25 mouse cellular contexts compared by ENCODE assay signal in genomic region chr3:52534118-52534517, GRCm38 (mm10).
"Had no signal": no experiment of that assay in that cellular context is flagged by ENCODE, and none has a peak within 500 bp of the region (broad histone marks: within the 10 kb centered on the region; RNA-seq: fewer than 3 reads in every experiment).

No protein-coding gene starts in this region.

- H3K9ac ChIP-seq: heart, embryonic 13.5 days; heart, embryonic 15.5 days; hindbrain, embryonic 12.5 days; hindbrain, embryonic 14.5 days; kidney, embryonic 15.5 days; limb, embryonic 13.5 days; limb, embryonic 15.5 days; liver, embryonic 12.5 days; liver, embryonic 14.5 days had no signal

- H3K36me3 ChIP-seq: heart, embryonic 13.5 days; heart, embryonic 15.5 days; hindbrain, embryonic 10.5 days; hindbrain, embryonic 12.5 days; kidney, embryonic 15.5 days; limb, embryonic 13.5 days; limb, embryonic 15.5 days; liver, embryonic 12.5 days had no signal

- DNase-seq: gastrocnemius, adult 2 months; gastrocnemius, postnatal 10 days; gastrocnemius, postnatal 25 days; heart, adult 2 months; heart, postnatal 4 days; kidney, adult 11 months; kidney, adult 8-10 months; kidney, postnatal 10 days; kidney, postnatal 36 days; layer of hippocampus, adult 9-11 months; layer of hippocampus, postnatal 36 days; left cerebral cortex, postnatal 4 days had no signal

- H3K4me2 ChIP-seq: heart, embryonic 11.5 days; heart, embryonic 13.5 days; heart, embryonic 15.5 days; hindbrain, embryonic 12.5 days; hindbrain, embryonic 14.5 days; kidney, embryonic 15.5 days; limb, embryonic 13.5 days; limb, embryonic 15.5 days; liver, embryonic 12.5 days had no signal

- H3K4me3 ChIP-seq: gastrocnemius, adult 2 months; heart, adult 2 months; heart, embryonic 13.5 days; heart, embryonic 15.5 days; hindbrain, embryonic 10.5 days; hindbrain, embryonic 12.5 days; kidney, embryonic 15.5 days; limb, embryonic 13.5 days; limb, embryonic 15.5 days; liver, embryonic 12.5 days had no signal

- H3K4me1 ChIP-seq: heart, embryonic 13.5 days; heart, embryonic 15.5 days; liver, embryonic 12.5 days had no signal

- ATAC-seq: hindbrain, embryonic 16.5 days; inflammation-experienced regulatory T-cells, adult 6 months; liver, embryonic 12.5 days had no signal

- H3K27ac ChIP-seq: gastrocnemius, adult 2 months; heart, adult 2 months; heart, embryonic 13.5 days; heart, embryonic 15.5 days; hindbrain, embryonic 10.5 days; hindbrain, embryonic 12.5 days; hindbrain, embryonic 14.5 days; kidney, embryonic 15.5 days; limb, embryonic 13.5 days; limb, embryonic 15.5 days; liver, embryonic 12.5 days; liver, embryonic 14.5 days had no signal

- H3K27me3 ChIP-seq: heart, embryonic 13.5 days; heart, embryonic 15.5 days; hindbrain, embryonic 12.5 days; kidney, embryonic 15.5 days; liver, embryonic 12.5 days had no signal

- H3K9me3 ChIP-seq: heart, embryonic 13.5 days; heart, embryonic 15.5 days; hindbrain, embryonic 10.5 days; hindbrain, embryonic 12.5 days; kidney, embryonic 15.5 days; limb, embryonic 13.5 days; limb, embryonic 15.5 days; liver, embryonic 12.5 days had no signal
